Mouse (Mus musculus): ENCODE data around the gene Itk. TPM values are rescaled to one million over a fixed set of nuclear protein-coding genes. Genes with fewer than 3 reads are reported as not detected.

Itk gene
- total RNA-seq, 2 experiments from 2014 or later = 0.26 to 3.5 TPM

GRCm38 (mm10) chr11:46310647-46311063, 78.7 kb downstream of the Itk start:
- DNase-seq = no peak
- intact Hi-C loops (cut with DNase I) = no loop called here

GRCm38 (mm10) chr11:46309808-46310555, 79.3 kb downstream of the Itk start:
- intact Hi-C loops (cut with DNase I) = no loop called here
- no peak for DNase-seq

GRCm38 (mm10) chr11:46309111-46309741, 80.1 kb downstream of the Itk start:
- intact Hi-C loops (cut with DNase I) = no loop called here
- DNase-seq = no peak

GRCm38 (mm10) chr11:46308271-46308974, 80.9 kb downstream of the Itk start:
- intact Hi-C loops (cut with DNase I) = no loop called here
- no peak for DNase-seq

GRCm38 (mm10) chr11:46307768-46308167, 81.5 kb downstream of the Itk start:
- intact Hi-C loops (cut with DNase I) = no loop called here
- DNase-seq = no peak

GRCm38 (mm10) chr11:46306776-46307175, 82.5 kb downstream of the Itk start:
- intact Hi-C loops (cut with DNase I) = no loop called here
- no peak for DNase-seq

GRCm38 (mm10) chr11:46305881-46306520, 83.3 kb downstream of the Itk start:
- no peak for DNase-seq
- intact Hi-C loops (cut with DNase I) = no loop called here

- DNase-seq = no peak
- intact Hi-C loops (cut with DNase I) = no loop called here
Measured at GRCm38 (mm10) chr11:46304864-46305710, 84.2 kb downstream of the Itk start.

- intact Hi-C loops (cut with DNase I) = no loop called here
Measured at GRCm38 (mm10) chr11:46304093-46304492, 85.2 kb downstream of the Itk start.

GRCm38 (mm10) chr11:46302471-46302870, 86.8 kb downstream of the Itk start:
- intact Hi-C loops (cut with DNase I) = no loop called here
- no peak for DNase-seq

More at GRCm38 (mm10) chr11:46304093-46304492, 85.2 kb downstream of the Itk start:
- no peak for DNase-seq

- DNase-seq = no peak
- intact Hi-C loops (cut with DNase I) = no loop called here
Measured at GRCm38 (mm10) chr11:46301579-46302248, 87.6 kb downstream of the Itk start.

GRCm38 (mm10) chr11:46299901-46300300, 89.4 kb downstream of the Itk start:
- DNase-seq = no peak
- intact Hi-C loops (cut with DNase I) = no loop called here

- intact Hi-C loops (cut with DNase I) = no loop called here
- DNase-seq = no peak
Measured at GRCm38 (mm10) chr11:46298889-46299785, 90.2 kb downstream of the Itk start.

GRCm38 (mm10) chr11:46294390-46294789, 94.9 kb downstream of the Itk start:
- DNase-seq = no peak
- intact Hi-C loops (cut with DNase I) = no loop called here

- intact Hi-C loops (cut with DNase I) = no loop called here
- DNase-seq = no peak
Measured at GRCm38 (mm10) chr11:46293491-46293890, 95.8 kb downstream of the Itk start.

GRCm38 (mm10) chr11:46290988-46291405, 98.3 kb downstream of the Itk start:
- intact Hi-C loops (cut with DNase I) = no loop called here
- DNase-seq = no peak

- intact Hi-C loops (cut with DNase I) = no loop called here
- no peak for DNase-seq
Measured at GRCm38 (mm10) chr11:46289561-46289960, 99.8 kb downstream of the Itk start.

GRCm38 (mm10) chr11:46289022-46289421, 100.3 kb downstream of the Itk start:
- DNase-seq = no peak
- intact Hi-C loops (cut with DNase I) = no loop called here

Data from heart, postnatal 14 days (tissue).